Mouse (Mus musculus): Measurements from ENCODE around the gene Kif13a. TPM values are rescaled to one million over a fixed set of nuclear protein-coding genes. Genes with fewer than 3 reads are reported as not detected.
A peak's percentile ranks its signal among the peaks of the same experiment; 100 is the strongest.

The Kif13a gene
- total RNA-seq, 2 experiments from 2014 or later, result 19.1 to 22.7 TPM

- Histone ChIP-seq H3K27ac (no peak overlapping the region), H3K4me3 (no peak overlapping the region)
- intact Hi-C loops (cut with DNase I), result no loop called here
Measured at GRCm38 (mm10) chr13:46948027-46948426, 18.4 kb upstream of the Kif13a start.

GRCm38 (mm10) chr13:46946041-46946440, 16.4 kb upstream of the Kif13a start:
- no peak for TF ChIP-seq CTCF (IDR thresholded peaks at IDR 0.05)
- intact Hi-C loops (cut with DNase I), result no loop called here
- Histone ChIP-seq H3K27ac (no peak overlapping the region), H3K4me3 (no peak overlapping the region)
- no peak for DNase-seq (ENCODE audit: extremely low spot score in 1 of 2, low spot score in 2 of 2)

More at GRCm38 (mm10) chr13:46948027-46948426, 18.4 kb upstream of the Kif13a start:
- DNase-seq (ENCODE audit: extremely low spot score in 1 of 2, low spot score in 2 of 2), result no peak
- TF ChIP-seq CTCF (IDR thresholded peaks at IDR 0.05), result no peak

- no peak for DNase-seq (ENCODE audit: extremely low spot score in 1 of 2, low spot score in 2 of 2)
- TF ChIP-seq CTCF (IDR thresholded peaks at IDR 0.05), result no peak
- intact Hi-C loops (cut with DNase I), result no loop called here
- no peak overlapping the region for H3K27ac ChIP-seq
- H3K4me3 ChIP-seq, result no peak overlapping the region
Measured at GRCm38 (mm10) chr13:46945256-46945655, 15.6 kb upstream of the Kif13a start.

GRCm38 (mm10) chr13:46943294-46943693, 13.6 kb upstream of the Kif13a start:
- DNase-seq (ENCODE audit: extremely low spot score in 1 of 2, low spot score in 2 of 2), result no peak
- no peak overlapping the region for H3K4me3 ChIP-seq
- intact Hi-C loops (cut with DNase I), result no loop called here
- H3K27ac ChIP-seq, result no peak overlapping the region
- TF ChIP-seq CTCF (IDR thresholded peaks at IDR 0.05), result no peak

- no peak overlapping the region for H3K27ac ChIP-seq
- H3K4me3 ChIP-seq, result no peak overlapping the region
- intact Hi-C loops (cut with DNase I), result no loop called here
- DNase-seq (ENCODE audit: extremely low spot score in 1 of 2, low spot score in 2 of 2), result no peak
- TF ChIP-seq CTCF (IDR thresholded peaks at IDR 0.05), result no peak
Measured at GRCm38 (mm10) chr13:46934116-46934515, 4.4 kb upstream of the Kif13a start.

GRCm38 (mm10) chr13:46932846-46933245, 3.2 kb upstream of the Kif13a start:
- H3K4me3 ChIP-seq, result no peak overlapping the region
- TF ChIP-seq CTCF (IDR thresholded peaks at IDR 0.05), result no peak
- intact Hi-C loops (cut with DNase I), result no loop called here
- no peak for DNase-seq (ENCODE audit: extremely low spot score in 1 of 2, low spot score in 2 of 2)
- H3K27ac ChIP-seq, result no peak overlapping the region

GRCm38 (mm10) chr13:46932049-46932448, 2.4 kb upstream of the Kif13a start:
- TF ChIP-seq CTCF (IDR thresholded peaks at IDR 0.05), result no peak
- DNase-seq (ENCODE audit: extremely low spot score in 1 of 2, low spot score in 2 of 2), result no peak
- intact Hi-C loops (cut with DNase I), result no loop called here
- Histone ChIP-seq H3K27ac (no peak overlapping the region), H3K4me3 (no peak overlapping the region)

- peak in 1 of 2 experiments; percentile 16 for DNase-seq (ENCODE audit: extremely low spot score in 1 of 2, low spot score in 2 of 2)
- peak overlapping the region; percentile 94 for H3K4me3 ChIP-seq
Measured at GRCm38 (mm10) chr13:46930659-46931046, 986 bp upstream of the Kif13a start.

GRCm38 (mm10) chr13:46928961-46929691, 541 bp downstream of the Kif13a start:
- peak; percentile 49 to 50 for DNase-seq (ENCODE audit: extremely low spot score in 1 of 2, low spot score in 2 of 2)
- H3K27ac ChIP-seq, result peak overlapping the region; percentile 90
- peak overlapping the region; percentile 90 for H3K4me3 ChIP-seq
- TF ChIP-seq CTCF (IDR thresholded peaks at IDR 0.05), result no peak; the same call in none of the 2 replicates
- intact Hi-C loops (cut with DNase I), result loop anchor here (1.0 to 5.0 kb wide), 2 partner anchors 114 to 202 kb away; partner anchors contain the start of genes Kdm1b and Nup153

More at GRCm38 (mm10) chr13:46930659-46931046, 986 bp upstream of the Kif13a start:
- intact Hi-C loops (cut with DNase I), result loop anchor here (1.0 to 2.0 kb wide), 2 partner anchors 84 to 86 kb away; partner anchors contain the start of gene Nhlrc1
- peak overlapping the region; percentile 100; the same call in 1 of the 2 replicates for H3K27ac ChIP-seq
- TF ChIP-seq CTCF (IDR thresholded peaks at IDR 0.05), result no peak

GRCm38 (mm10) chr13:46928404-46928803, 1.3 kb downstream of the Kif13a start:
- TF ChIP-seq CTCF (IDR thresholded peaks at IDR 0.05), result no peak
- no peak for DNase-seq (ENCODE audit: extremely low spot score in 1 of 2, low spot score in 2 of 2)
- intact Hi-C loops (cut with DNase I), result loop anchor here (5.0 kb wide), 1 partner anchor 201 kb away; the partner anchor contains the start of gene Nup153
- peak overlapping the region; percentile 90; the same call in 1 of the 2 replicates for H3K27ac ChIP-seq
- peak overlapping the region; percentile 90 for H3K4me3 ChIP-seq

GRCm38 (mm10) chr13:46925671-46926070, 4.0 kb downstream of the Kif13a start:
- Histone ChIP-seq H3K27ac (no peak overlapping the region), H3K4me3 (no peak overlapping the region)
- TF ChIP-seq CTCF (IDR thresholded peaks at IDR 0.05), result no peak
- intact Hi-C loops (cut with DNase I), result loop anchor here (5.0 kb wide), 1 partner anchor 198 kb away; the partner anchor contains the start of gene Nup153
- DNase-seq (ENCODE audit: extremely low spot score in 1 of 2, low spot score in 2 of 2), result no peak

GRCm38 (mm10) chr13:46921559-46921958, 8.1 kb downstream of the Kif13a start:
- intact Hi-C loops (cut with DNase I), result no loop called here
- no peak overlapping the region for H3K4me3 ChIP-seq
- TF ChIP-seq CTCF (IDR thresholded peaks at IDR 0.05), result no peak

More at GRCm38 (mm10) chr13:46921559-46921958, 8.1 kb downstream of the Kif13a start:
- no peak overlapping the region for H3K27ac ChIP-seq
- DNase-seq (ENCODE audit: extremely low spot score in 1 of 2, low spot score in 2 of 2), result no peak

All from left cerebral cortex, adult 2 months (tissue).